Mouse (Mus musculus) heart, postnatal 0 days (tissue): ENCODE measurements around the gene Slc17a5. TPM values are rescaled to one million over a fixed set of nuclear protein-coding genes. Genes with fewer than 3 reads are reported as not detected.
A peak's percentile ranks its signal among the peaks of the same experiment; 100 is the strongest.
"Not testable (repeated sequence)": the region's sequence is repeated elsewhere in the genome, so short reads cannot be mapped to it uniquely, and the experiment has no call there.

Source experiments
- ATAC-seq: fragments of 200-750 bp; cut with Nextera tagmentation; 2 replicates; pipeline ENCODE4 v1.8.0; 2017; ENCODE audit warnings: low read depth, moderate number of reproducible peaks, moderate library complexity; ENCODE audit not compliant: insufficient read depth
- DNase-seq: peaks from one replicate; pipeline ENCODE4 v3.0.0-alpha.2; 2016; ENCODE audit warnings: low spot score
- H3K27ac ChIP-seq: fragments of 300-500 bp; sonication (generic); 2 replicates; pipeline ENCODE4 v1.5.1; 2014; ENCODE audit warnings: low read depth, mild to moderate bottlenecking
- H3K27me3 ChIP-seq: fragments of 300-500 bp; sonication (generic); 2 replicates; pipeline ENCODE4 v1.6.1; 2014; ENCODE audit warnings: low read length, mixed read lengths; ENCODE audit not compliant: control insufficient read depth, insufficient read depth
- H3K36me3 ChIP-seq: fragments of 300-500 bp; sonication (generic); replicated peaks from 2 replicates; pipeline ENCODE4 v1.6.1; 2014; ENCODE audit warnings: low read length, mixed read lengths; ENCODE audit not compliant: control insufficient read depth, insufficient read depth
- H3K4me1 ChIP-seq: fragments of 300-500 bp; sonication (generic); 2 replicates; pipeline ENCODE4 v1.6.1; 2014; ENCODE audit warnings: antibody characterized with exemption; ENCODE audit not compliant: control insufficient read depth, insufficient read depth
- H3K4me2 ChIP-seq: fragments of 300-500 bp; sonication (generic); 2 replicates; pipeline ENCODE4 v1.6.1; 2014; ENCODE audit warnings: low read depth, mild to moderate bottlenecking, low read length, moderate library complexity
- H3K4me3 ChIP-seq: fragments of 300-500 bp; sonication (generic); 2 replicates; pipeline ENCODE4 v1.5.1; 2014; ENCODE audit warnings: low read depth, low read length
- H3K9ac ChIP-seq: fragments of 300-500 bp; sonication (generic); replicated peaks from 2 replicates; pipeline ENCODE4 v1.6.1; 2014; ENCODE audit warnings: low read depth, low read length, mixed read lengths
- H3K9me3 ChIP-seq: fragments of 300-500 bp; sonication (generic); replicated peaks from 2 replicates; pipeline ENCODE4 v1.6.1; 2016; ENCODE audit warnings: low read length; ENCODE audit not compliant: control insufficient read depth
- CTCF ChIP-seq: IDR thresholded peaks from 2 replicates; pipeline ENCODE4 v1.5.1; 2016; ENCODE audit warnings: antibody characterized with exemption, control low read depth, low read depth
- EP300 ChIP-seq: IDR thresholded peaks from 2 replicates; pipeline ENCODE4 v1.6.1; 2016; ENCODE audit warnings: antibody characterized with exemption, low read depth
- WGBS: fragments of 180-500 bp; shearing (Covaris S2); extraction: QIAGEN DNeasy Blood & Tissue Kit; methylation state at CpG from one replicate; pipeline ENCODE4 v1.1.7; 2014; 5-methylcytosine and 5-hydroxymethylcytosine counted together
- polyA plus RNA-seq: library from polyadenylated mRNA; unstranded; fragments of >200 nt; fragmentation: Nextera tagmentation; extraction: Ambion mirVana; gene quantifications from 2 replicates; pipeline ENCODE4 v1.2.1, GENCODE M21; 2015
- total RNA-seq: library from RNA; depleted of rRNA; stranded (reverse); fragments of >200 nt; gene quantifications from 2 replicates; pipeline ENCODE4 v1.2.3, GENCODE M21; 2014; ENCODE audit warnings: low replicate concordance

Gene Slc17a5
- total and polyA plus RNA-seq, 2 experiments from 2014 or later, result 6.3 to 8.0 TPM

GRCm38 (mm10) chr9:78526206-78526605 lies 61.6 kb downstream of the Slc17a5 start:
- no peak for TF ChIP-seq EP300
- TF ChIP-seq CTCF, result no peak
- Histone ChIP-seq H3K9ac (no peak overlapping the region), H3K9me3 (no peaks in the 10 kb centered on the region), H3K27me3 (no peaks in the 10 kb centered on the region), H3K4me3 (no peak overlapping the region), H3K36me3 (no peaks in the 10 kb centered on the region), H3K4me1 (peaks cover 3% of the 10 kb centered on the region), H3K27ac (no peak overlapping the region), H3K4me2 (no peak overlapping the region)
- DNase-seq, result no peak
- no peak for ATAC-seq
- WGBS, result 80% methylated on average over 2 of the region's 2 CpGs

GRCm38 (mm10) chr9:78525451-78526135 lies 62.2 kb downstream of the Slc17a5 start:
- H3K27ac ChIP-seq, result no peak overlapping the region
- no peak for ATAC-seq

GRCm38 (mm10) chr9:78521689-78522088 lies 66.2 kb downstream of the Slc17a5 start:
- no peaks in the 10 kb centered on the region for H3K36me3 ChIP-seq
- TF ChIP-seq EP300 (no peak), CTCF (peak; percentile 33)
- H3K9me3 ChIP-seq, result no peaks in the 10 kb centered on the region
- H3K4me1 ChIP-seq, result peaks cover 16% of the 10 kb centered on the region
- no peaks in the 10 kb centered on the region for H3K27me3 ChIP-seq
- WGBS, result 24% methylated on average over 14 of the region's 14 CpGs
- H3K4me2 ChIP-seq, result peak overlapping the region; percentile 74
- 0 out of 2 replicates have a peak overlapping the region, but pooled peaks have one; percentile 34 for H3K9ac ChIP-seq
- H3K27ac ChIP-seq, result peak overlapping the region; percentile 54; the same call in 1 of the 2 replicates
- no peak for ATAC-seq
- peak overlapping the region; percentile 44 for H3K4me3 ChIP-seq
- DNase-seq, result no peak

More at GRCm38 (mm10) chr9:78525451-78526135, 62.2 kb downstream of the Slc17a5 start:
- Histone ChIP-seq H3K9me3 (no peaks in the 10 kb centered on the region), H3K27me3 (no peaks in the 10 kb centered on the region), H3K4me3 (no peak overlapping the region), H3K4me2 (no peak overlapping the region), H3K4me1 (peaks cover 9% of the 10 kb centered on the region), H3K36me3 (no peaks in the 10 kb centered on the region), H3K9ac (no peak overlapping the region)
- DNase-seq, result no peak
- TF ChIP-seq CTCF (no peak), EP300 (no peak)
- 94% methylated on average over 17 of the region's 17 CpGs for WGBS

- no peaks in the 10 kb centered on the region for H3K27me3 ChIP-seq
- TF ChIP-seq EP300, result no peak
- TF ChIP-seq CTCF, result no peak
- H3K4me2 ChIP-seq, result peak overlapping the region; percentile 74
- H3K4me1 ChIP-seq, result peaks cover 16% of the 10 kb centered on the region
- no peaks in the 10 kb centered on the region for H3K9me3 ChIP-seq
- peak overlapping the region; percentile 54 for H3K27ac ChIP-seq
- DNase-seq (peak; percentile 56), ATAC-seq (peak; percentile 67)
- H3K9ac ChIP-seq, result peak overlapping the region; percentile 34; the same call in 1 of the 2 replicates
- peak overlapping the region; percentile 44 for H3K4me3 ChIP-seq
- H3K36me3 ChIP-seq, result no peaks in the 10 kb centered on the region
- 3% methylated on average over 40 of the region's 40 CpGs for WGBS
Measured at GRCm38 (mm10) chr9:78520780-78521601, 66.8 kb downstream of the Slc17a5 start.

- Histone ChIP-seq H3K4me3 (peak overlapping the region; percentile 44), H3K4me2 (peak overlapping the region; percentile 74), H3K27ac (peak overlapping the region; percentile 54; the same call in 1 of the 2 replicates), H3K9me3 (no peaks in the 10 kb centered on the region), H3K36me3 (no peaks in the 10 kb centered on the region), H3K27me3 (no peaks in the 10 kb centered on the region), H3K4me1 (peaks cover 16% of the 10 kb centered on the region), H3K9ac (peak overlapping the region; percentile 39)
- ATAC-seq (peak; percentile 76), DNase-seq (peak; percentile 71)
- TF ChIP-seq EP300, result no peak
- TF ChIP-seq CTCF, result no peak
- WGBS, result 4% methylated on average over 15 of the region's 15 CpGs
Measured at GRCm38 (mm10) chr9:78520127-78520779, 67.6 kb downstream of the Slc17a5 start.

GRCm38 (mm10) chr9:78517237-78517636 lies 70.6 kb downstream of the Slc17a5 start:
- peak overlapping the region; percentile 34; the same call in 1 of the 2 replicates for H3K27ac ChIP-seq
- peaks cover 31% of the 10 kb centered on the region for H3K4me1 ChIP-seq
- WGBS, result 82% methylated on average over 3 of the region's 3 CpGs

More at GRCm38 (mm10) chr9:78517237-78517636, 70.6 kb downstream of the Slc17a5 start:
- not testable (repeated sequence) for ATAC-seq, H3K9ac ChIP-seq, H3K27me3 ChIP-seq, H3K4me3 ChIP-seq, H3K36me3 ChIP-seq, DNase-seq, H3K4me2 ChIP-seq, H3K9me3 ChIP-seq
